Mouse (Mus musculus) lung, postnatal 25 days (tissue): Measurements from ENCODE around the gene Vmn2r41.
A peak's percentile ranks its signal among the peaks of the same experiment; 100 is the strongest.
"Not testable (repeated sequence)": the region's sequence is repeated elsewhere in the genome, so short reads cannot be mapped to it uniquely, and the experiment has no call there.

Experiments used
- DNase-seq: peaks from one replicate; pipeline ENCODE4 v3.0.0; 2022; ENCODE audit warnings: low spot score

Gene Vmn2r41

GRCm38 (mm10) chr7:8161554-8161953 lies at the start of gene Vmn2r41:
Vmn2r41 (minus strand) TSS chr7:8161654.
- not testable (repeated sequence) for DNase-seq

GRCm38 (mm10) chr7:8200220-8200619 lies 38.8 kb upstream of the Vmn2r41 start, which contains the start of gene Vmn2r42:
Vmn2r42 (minus strand) TSS chr7:8200320.
- not testable (repeated sequence) for DNase-seq

GRCm38 (mm10) chr7:8092871-8093270 lies 68.6 kb downstream of the Vmn2r41 start:
- DNase-seq, result peak; percentile 33
